Mouse (Mus musculus): ENCODE data around the gene Acat3. TPM values are rescaled to one million over a fixed set of nuclear protein-coding genes. Genes with fewer than 3 reads are reported as not detected.
"Not testable (repeated sequence)": the region's sequence is repeated elsewhere in the genome, so short reads cannot be mapped to it uniquely, and the experiment has no call there.

Acat3 gene
- polyA plus RNA-seq, 1 experiment from 2014 or later: 1.4 TPM

DNA sequence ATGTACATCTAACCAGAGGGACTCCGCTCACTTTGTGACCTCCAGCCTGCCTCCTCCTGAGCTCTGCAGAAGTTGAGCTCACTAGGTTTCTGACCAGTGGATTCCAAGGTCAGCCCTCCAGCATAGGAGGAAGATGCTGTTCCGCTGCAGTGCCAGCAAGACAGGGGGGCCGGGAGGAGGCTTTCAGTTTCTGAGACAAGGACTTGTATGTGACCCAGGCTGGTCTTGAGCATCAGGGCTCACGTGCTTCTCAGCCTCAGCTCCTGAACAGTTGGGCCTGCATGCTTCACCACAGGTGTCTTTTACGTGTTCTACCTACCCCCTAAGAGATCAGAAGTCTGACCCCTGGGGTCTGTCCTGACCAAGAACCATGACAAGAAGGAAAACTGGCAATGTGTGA, 8.8 kb downstream of the Acat3 start:
- not testable (repeated sequence) for H3K36me3 ChIP-seq (ENCODE audit: control insufficient read depth, insufficient read depth, low read length); H3K27me3 ChIP-seq (ENCODE audit: control insufficient read depth, insufficient read depth, low read length); H3K9ac ChIP-seq (replicated peaks; ENCODE audit: low read depth, low read length); H3K4me2 ChIP-seq (ENCODE audit: low read depth, low read length); ATAC-seq (ENCODE audit: low read depth); H3K4me1 ChIP-seq (ENCODE audit: control insufficient read depth, insufficient read depth, low read length); H3K27ac ChIP-seq (ENCODE audit: low read depth, low read length); H3K4me3 ChIP-seq (ENCODE audit: low read depth, low read length); H3K9me3 ChIP-seq (ENCODE audit: control insufficient read depth, low read length)
- WGBS: 88% methylated on average over 5 of the region's 5 CpGs

DNA sequence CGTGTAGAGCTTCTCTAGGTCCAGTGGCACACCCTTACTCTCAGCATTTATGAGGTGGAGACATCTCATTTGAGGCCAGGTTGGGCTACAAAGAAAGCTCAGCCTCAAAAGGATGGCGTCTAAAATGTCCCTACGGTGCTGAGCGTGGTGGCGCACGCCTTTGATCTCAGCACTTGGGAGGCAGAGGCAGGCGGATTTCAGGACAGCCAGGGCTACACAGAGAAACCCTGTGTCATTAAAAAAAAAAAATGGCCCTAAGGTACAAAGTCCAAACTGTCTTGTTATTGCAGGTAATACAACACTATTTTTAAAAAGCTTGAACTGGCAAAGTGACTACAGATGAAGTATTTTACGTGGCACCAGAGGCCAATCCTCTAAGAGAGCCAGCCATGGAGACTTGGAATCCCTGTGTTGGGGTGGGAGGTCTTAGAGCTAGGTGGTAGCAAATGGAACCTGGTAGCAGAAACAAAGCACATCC, 14.7 kb downstream of the Acat3 start:
- no peak overlapping the region for H3K4me3 ChIP-seq (ENCODE audit: low read depth, low read length)
- H3K4me2 ChIP-seq (ENCODE audit: low read depth, low read length): no peak overlapping the region
- no peak overlapping the region for H3K9ac ChIP-seq (replicated peaks; ENCODE audit: low read depth, low read length)
- ATAC-seq (ENCODE audit: low read depth): no peak
- no peaks in the 10 kb centered on the region for H3K4me1 ChIP-seq (ENCODE audit: control insufficient read depth, insufficient read depth, low read length)
- peaks cover 48% of the 10 kb centered on the region for H3K36me3 ChIP-seq (ENCODE audit: control insufficient read depth, insufficient read depth, low read length)
- no peak overlapping the region for H3K27ac ChIP-seq (ENCODE audit: low read depth, low read length)
- WGBS: 86% methylated on average over 8 of the region's 8 CpGs
- H3K9me3 ChIP-seq (ENCODE audit: control insufficient read depth, low read length): no peaks in the 10 kb centered on the region
- no peaks in the 10 kb centered on the region for H3K27me3 ChIP-seq (ENCODE audit: control insufficient read depth, insufficient read depth, low read length)

DNA sequence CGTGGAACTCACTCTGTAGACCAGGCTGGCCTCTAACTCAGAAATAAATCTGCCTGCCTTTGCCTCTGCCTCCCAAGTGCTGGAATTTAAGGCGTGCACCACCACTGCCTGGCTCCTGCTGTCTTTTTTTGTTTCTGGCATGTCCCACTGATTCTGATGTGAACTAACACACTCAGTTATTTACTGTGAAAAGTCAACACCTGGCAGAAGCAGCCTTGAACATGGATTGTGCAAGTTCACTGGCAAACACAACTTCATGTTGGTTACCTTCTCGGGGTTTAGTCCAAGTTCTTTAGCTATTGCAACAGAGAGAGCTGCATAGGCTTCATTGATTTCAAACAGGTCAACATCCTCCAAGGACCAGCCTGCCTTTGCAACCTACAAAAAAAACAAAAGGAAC, 15.4 kb downstream of the Acat3 start:
- H3K4me3 ChIP-seq (ENCODE audit: low read depth, low read length): no peak overlapping the region
- H3K27me3 ChIP-seq (ENCODE audit: control insufficient read depth, insufficient read depth, low read length): no peaks in the 10 kb centered on the region
- 95% methylated on average over 3 of the region's 3 CpGs for WGBS
- no peak overlapping the region for H3K9ac ChIP-seq (replicated peaks; ENCODE audit: low read depth, low read length)
- peaks cover 56% of the 10 kb centered on the region for H3K36me3 ChIP-seq (ENCODE audit: control insufficient read depth, insufficient read depth, low read length)
- no peak for ATAC-seq (ENCODE audit: low read depth)
- H3K9me3 ChIP-seq (ENCODE audit: control insufficient read depth, low read length): no peaks in the 10 kb centered on the region
- H3K4me2 ChIP-seq (ENCODE audit: low read depth, low read length): no peak overlapping the region
- H3K27ac ChIP-seq (ENCODE audit: low read depth, low read length): no peak overlapping the region
- no peaks in the 10 kb centered on the region for H3K4me1 ChIP-seq (ENCODE audit: control insufficient read depth, insufficient read depth, low read length)

GRCm38 (mm10) chr17:12921073-12921472, 19.3 kb downstream of the Acat3 start:
- no peak overlapping the region for H3K9ac ChIP-seq (replicated peaks; ENCODE audit: low read depth, low read length)
- peaks cover 66% of the 10 kb centered on the region for H3K36me3 ChIP-seq (ENCODE audit: control insufficient read depth, insufficient read depth, low read length)
- H3K4me2 ChIP-seq (ENCODE audit: low read depth, low read length): no peak overlapping the region
- H3K4me3 ChIP-seq (ENCODE audit: low read depth, low read length): no peak overlapping the region
- H3K9me3 ChIP-seq (ENCODE audit: control insufficient read depth, low read length): no peaks in the 10 kb centered on the region
- H3K27ac ChIP-seq (ENCODE audit: low read depth, low read length): no peak overlapping the region
- no peaks in the 10 kb centered on the region for H3K27me3 ChIP-seq (ENCODE audit: control insufficient read depth, insufficient read depth, low read length)
- no peak for ATAC-seq (ENCODE audit: low read depth)
- peaks cover 5% of the 10 kb centered on the region; the same call in 1 of the 2 replicates for H3K4me1 ChIP-seq (ENCODE audit: control insufficient read depth, insufficient read depth, low read length)
- WGBS: 90% methylated on average over 1 of the region's 1 CpGs

DNA sequence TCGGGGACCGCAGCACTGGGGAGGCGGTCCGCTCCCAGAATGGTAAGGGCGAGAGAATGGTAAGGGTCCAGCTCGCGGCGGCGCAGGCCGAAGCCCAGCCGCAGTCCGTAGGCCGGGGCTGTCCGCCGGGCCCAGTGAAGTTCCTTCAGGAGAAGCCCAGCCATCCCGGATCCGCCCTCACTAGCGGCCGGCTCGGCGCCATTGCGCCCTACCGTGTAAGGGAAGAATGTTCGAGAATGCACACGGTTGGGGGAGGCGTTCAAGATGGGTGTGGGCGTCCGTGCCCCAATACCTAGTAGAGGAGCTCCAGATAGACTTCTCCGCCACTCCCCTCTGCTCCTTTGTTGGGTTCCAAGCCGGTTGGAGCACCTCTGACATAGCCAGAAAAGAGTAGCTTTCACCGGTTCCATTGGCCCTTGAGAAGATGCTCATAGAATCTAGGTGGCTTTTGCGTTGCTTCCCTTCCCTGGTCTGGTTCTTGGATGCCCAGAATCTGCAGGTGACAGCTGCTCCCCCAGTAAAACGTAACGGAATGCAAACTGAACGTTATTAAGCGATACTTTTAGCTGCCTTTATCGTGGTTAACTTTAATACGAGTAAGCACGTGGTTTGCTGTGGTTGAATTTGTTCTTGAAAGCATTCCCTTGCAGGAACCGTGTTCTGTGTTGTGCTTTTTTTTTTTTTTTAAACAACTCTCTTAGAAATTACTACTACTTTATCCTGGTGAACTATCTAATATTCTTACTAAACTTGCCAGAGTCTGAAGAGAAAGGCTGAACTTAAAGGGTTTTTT, 23.6 kb downstream of the Acat3 start:
- 1% methylated on average over 40 of the region's 40 CpGs for WGBS
- H3K4me2 ChIP-seq (ENCODE audit: low read depth, low read length): peak overlapping the region; percentile 64
- H3K4me1 ChIP-seq (ENCODE audit: control insufficient read depth, insufficient read depth, low read length): peaks cover 12% of the 10 kb centered on the region; the same call in 1 of the 2 replicates
- H3K4me3 ChIP-seq (ENCODE audit: low read depth, low read length): peak overlapping the region; percentile 95
- H3K36me3 ChIP-seq (ENCODE audit: control insufficient read depth, insufficient read depth, low read length): peaks cover 42% of the 10 kb centered on the region
- no peaks in the 10 kb centered on the region for H3K9me3 ChIP-seq (ENCODE audit: control insufficient read depth, low read length)
- peak overlapping the region; percentile 96 for H3K9ac ChIP-seq (replicated peaks; ENCODE audit: low read depth, low read length)
- H3K27ac ChIP-seq (ENCODE audit: low read depth, low read length): peak overlapping the region; percentile 88
- peak; percentile 42 for ATAC-seq (ENCODE audit: low read depth)
- no peaks in the 10 kb centered on the region for H3K27me3 ChIP-seq (ENCODE audit: control insufficient read depth, insufficient read depth, low read length)

DNA sequence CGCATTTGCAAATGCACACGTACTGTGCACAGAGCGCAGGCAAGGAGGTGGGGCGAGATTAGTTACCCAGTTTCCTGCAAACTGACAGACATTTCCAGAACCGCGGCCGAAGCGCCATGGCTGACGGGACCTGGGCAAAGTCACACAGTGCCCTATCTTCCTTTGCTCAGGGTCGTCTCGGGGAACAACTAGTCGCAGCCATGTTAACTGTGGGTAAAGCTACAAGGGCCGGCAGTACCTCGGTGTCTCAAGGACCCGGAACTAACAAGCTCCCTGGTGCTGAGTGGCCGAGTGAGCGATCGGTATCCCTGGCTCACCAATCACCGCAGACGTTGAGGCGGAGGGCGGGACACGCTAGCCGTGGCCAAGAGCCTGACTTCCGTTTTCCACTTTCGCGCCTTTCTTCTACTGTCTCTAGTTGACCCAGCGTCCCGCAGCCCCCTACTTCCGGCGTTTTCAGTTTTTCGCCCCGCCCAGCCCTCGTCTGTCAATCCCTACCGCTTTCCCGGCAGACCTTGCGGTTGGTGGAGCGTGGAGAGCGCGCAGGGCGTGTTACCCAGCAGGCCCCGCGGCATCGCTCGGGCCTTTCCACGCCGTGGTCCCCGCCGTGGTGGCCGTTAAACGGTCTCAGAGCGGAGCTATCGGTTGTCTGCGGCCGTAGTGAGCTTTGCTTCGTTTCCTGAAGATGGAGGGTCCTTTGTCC, 24.4 kb downstream of the Acat3 start, which contains the start of gene Mrpl18:
Gene Mrpl18, minus strand, starts transcription at position 465 of the 703 bp plus-strand sequence.
- Histone ChIP-seq H3K9ac (replicated peaks; ENCODE audit: low read depth, low read length) (peak within 1 kb of the TSS; percentile 96), H3K27ac (ENCODE audit: low read depth, low read length) (peak within 1 kb of the TSS; percentile 88), H3K4me3 (ENCODE audit: low read depth, low read length) (peak within 1 kb of the TSS; percentile 95), H3K36me3 (ENCODE audit: control insufficient read depth, insufficient read depth, low read length) (peaks cover 40% of the 10 kb centered on the region), H3K4me2 (ENCODE audit: low read depth, low read length) (peak within 1 kb of the TSS; percentile 85), H3K9me3 (ENCODE audit: control insufficient read depth, low read length) (no peaks in the 10 kb centered on the region), H3K27me3 (ENCODE audit: control insufficient read depth, insufficient read depth, low read length) (no peaks in the 10 kb centered on the region), H3K4me1 (ENCODE audit: control insufficient read depth, insufficient read depth, low read length) (peaks cover 12% of the 10 kb centered on the region; the same call in 1 of the 2 replicates)
- ATAC-seq (ENCODE audit: low read depth): peak; percentile 99
- WGBS: under 1% methylated on average over 56 of the region's 56 CpGs

DNA sequence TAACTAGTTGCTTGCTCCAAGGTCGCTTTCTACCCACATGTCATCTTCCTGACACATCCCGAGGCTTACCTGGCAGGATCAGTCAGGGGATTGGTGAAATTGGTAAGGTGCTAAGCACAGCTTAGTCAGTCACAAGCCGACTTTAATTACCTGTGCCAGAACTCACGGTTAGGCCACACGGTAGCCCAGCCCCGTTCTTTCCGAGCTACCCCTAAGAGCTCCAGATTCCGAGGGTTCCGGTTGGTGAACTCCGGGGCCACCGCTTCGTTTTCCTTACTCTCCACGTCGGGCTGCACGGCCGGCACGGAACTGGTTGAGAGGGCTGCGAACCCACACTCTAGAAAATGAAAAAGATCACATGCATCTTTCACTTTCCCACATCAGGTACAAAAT, 24.9 kb downstream of the Acat3 start, which contains the start of gene Tcp1:
Gene Tcp1, plus strand, starts transcription at position 214 of the 393 bp plus-strand sequence.
- Histone ChIP-seq H3K9ac (replicated peaks; ENCODE audit: low read depth, low read length) (peak within 1 kb of the TSS; percentile 96), H3K4me3 (ENCODE audit: low read depth, low read length) (peak within 1 kb of the TSS; percentile 95), H3K9me3 (ENCODE audit: control insufficient read depth, low read length) (no peaks in the 10 kb centered on the region), H3K4me1 (ENCODE audit: control insufficient read depth, insufficient read depth, low read length) (peaks cover 12% of the 10 kb centered on the region; the same call in 1 of the 2 replicates), H3K27me3 (ENCODE audit: control insufficient read depth, insufficient read depth, low read length) (no peaks in the 10 kb centered on the region), H3K36me3 (ENCODE audit: control insufficient read depth, insufficient read depth, low read length) (peaks cover 41% of the 10 kb centered on the region), H3K4me2 (ENCODE audit: low read depth, low read length) (peak within 1 kb of the TSS; percentile 85), H3K27ac (ENCODE audit: low read depth, low read length) (peak within 1 kb of the TSS; percentile 88)
- peak; percentile 12; the same call in 1 of the 2 replicates for ATAC-seq (ENCODE audit: low read depth)
- 3% methylated on average over 18 of the region's 18 CpGs for WGBS

DNA sequence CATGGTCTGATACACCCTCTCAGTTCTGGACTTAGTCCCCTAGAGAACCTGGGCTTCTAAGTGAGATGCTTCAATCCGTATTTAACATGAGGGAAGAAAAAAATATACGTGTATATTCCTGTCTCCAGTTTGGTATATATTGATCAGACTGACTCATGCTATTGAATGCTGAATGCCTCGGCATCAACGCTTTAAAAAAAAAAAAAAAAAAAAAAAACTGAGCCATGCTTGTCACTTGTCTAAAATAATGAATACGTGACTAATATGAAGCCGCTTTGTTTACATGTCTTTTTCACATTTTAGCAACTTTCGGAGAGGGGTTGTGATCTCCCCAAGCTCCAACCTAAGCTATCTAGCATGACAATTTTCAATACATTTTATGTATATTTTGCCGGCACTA, 30.0 kb downstream of the Acat3 start:
- no peak overlapping the region for H3K4me2 ChIP-seq (ENCODE audit: low read depth, low read length)
- no peaks in the 10 kb centered on the region for H3K9me3 ChIP-seq (ENCODE audit: control insufficient read depth, low read length)
- no peak overlapping the region for H3K4me3 ChIP-seq (ENCODE audit: low read depth, low read length)
- no peak overlapping the region for H3K9ac ChIP-seq (replicated peaks; ENCODE audit: low read depth, low read length)
- no peak for ATAC-seq (ENCODE audit: low read depth)
- H3K27ac ChIP-seq (ENCODE audit: low read depth, low read length): no peak overlapping the region
- WGBS: 90% methylated on average over 8 of the region's 8 CpGs
- H3K27me3 ChIP-seq (ENCODE audit: control insufficient read depth, insufficient read depth, low read length): no peaks in the 10 kb centered on the region
- peaks cover 24% of the 10 kb centered on the region; the same call in 1 of the 2 replicates for H3K36me3 ChIP-seq (ENCODE audit: control insufficient read depth, insufficient read depth, low read length)
- peaks cover 7% of the 10 kb centered on the region; the same call in 1 of the 2 replicates for H3K4me1 ChIP-seq (ENCODE audit: control insufficient read depth, insufficient read depth, low read length)

Measured in neural tube, embryonic 14.5 days (tissue).